Mouse (Mus musculus) forebrain, embryonic 12.5 days (tissue): Measurements from ENCODE around the gene Olfr716. TPM values are rescaled to one million over a fixed set of nuclear protein-coding genes. Genes with fewer than 3 reads are reported as not detected.
"Not testable (repeated sequence)": the region's sequence is repeated elsewhere in the genome, so short reads cannot be mapped to it uniquely, and the experiment has no call there.

Experiments
- ATAC-seq: fragments of 200-750 bp; cut with Nextera tagmentation; 2 replicates; pipeline ENCODE4 v1.8.0; 2017; ENCODE audit warnings: moderate TSS enrichment; ENCODE audit not compliant: low FRiP score
- H3K27ac ChIP-seq: fragments of 300-500 bp; sonication (generic); 2 replicates; pipeline ENCODE4 v1.5.1; 2016; ENCODE audit warnings: mild to moderate bottlenecking
- H3K27me3 ChIP-seq: fragments of 300-500 bp; sonication (generic); 2 replicates; pipeline ENCODE4 v1.6.1; 2016; ENCODE audit warnings: mild to moderate bottlenecking
- H3K36me3 ChIP-seq: fragments of 300-500 bp; sonication (generic); replicated peaks from 2 replicates; pipeline ENCODE4 v1.6.1; 2016; ENCODE audit warnings: mild to moderate bottlenecking
- H3K4me1 ChIP-seq: fragments of 300-500 bp; sonication (generic); 2 replicates; pipeline ENCODE4 v1.6.1; 2016
- H3K4me2 ChIP-seq: fragments of 300-500 bp; sonication (generic); 2 replicates; pipeline ENCODE4 v1.6.1; 2016; ENCODE audit warnings: mild to moderate bottlenecking, moderate library complexity
- H3K4me3 ChIP-seq: fragments of 300-500 bp; sonication (generic); replicated peaks from 2 replicates; pipeline ENCODE4 v1.5.1; 2016; ENCODE audit warnings: mild to moderate bottlenecking
- H3K9ac ChIP-seq: fragments of 300-500 bp; sonication (generic); 2 replicates; pipeline ENCODE4 v1.6.1; 2016; ENCODE audit warnings: mild to moderate bottlenecking
- H3K9me3 ChIP-seq: fragments of 300-500 bp; sonication (generic); 2 replicates; pipeline ENCODE4 v1.6.1; 2016
- WGBS: fragments of 180-500 bp; shearing (Covaris S2); methylation state at CpG from one replicate; pipeline ENCODE4 v1.1.7; 2016; 5-methylcytosine and 5-hydroxymethylcytosine counted together
- polyA plus RNA-seq: library from polyadenylated mRNA; unstranded; fragments of >200 nt; fragmentation: Nextera tagmentation; extraction: Ambion mirVana; gene quantifications from 2 replicates; pipeline ENCODE4 v1.2.1, GENCODE M21; 2016

The Olfr716 gene
- polyA plus RNA-seq: not detected in 2 replicates

- H3K4me1 ChIP-seq: not testable (repeated sequence)
- 78% methylated on average over 2 of the region's 2 CpGs for WGBS
Observed at GRCm38 (mm10) chr7:107138027-107138426, at the start of gene Olfr716. Gene Olfr716 (plus strand): TSS chr7:107138327.

GRCm38 (mm10) chr7:107092920-107093319, 45.2 kb upstream of the Olfr716 start, which contains the start of gene Olfr17:
Gene Olfr17 (plus strand): TSS chr7:107093220.
- Histone ChIP-seq H3K4me2 (no peak within 1 kb of the TSS), H3K27me3 (no peaks in the 10 kb centered on the region), H3K9ac (no peak within 1 kb of the TSS), H3K27ac (no peak within 1 kb of the TSS), H3K4me1 (no peaks in the 10 kb centered on the region), H3K4me3 (no peak within 1 kb of the TSS), H3K36me3 (no peaks in the 10 kb centered on the region), H3K9me3 (no peaks in the 10 kb centered on the region)
- ATAC-seq: no peak
- 52% methylated on average over 1 of the region's 1 CpGs for WGBS

More at GRCm38 (mm10) chr7:107138027-107138426, at the start of gene Olfr716:
- not testable (repeated sequence) for H3K4me2 ChIP-seq, H3K36me3 ChIP-seq, H3K9me3 ChIP-seq, H3K4me3 ChIP-seq, H3K27me3 ChIP-seq, H3K9ac ChIP-seq, ATAC-seq, H3K27ac ChIP-seq

- ATAC-seq, H3K27ac ChIP-seq, H3K4me1 ChIP-seq, H3K36me3 ChIP-seq, H3K4me2 ChIP-seq, H3K9ac ChIP-seq, H3K4me3 ChIP-seq, H3K9me3 ChIP-seq, H3K27me3 ChIP-seq: not testable (repeated sequence)
- whole genome bisulfite sequencing: 92% methylated on average over 2 of the region's 2 CpGs
Observed at GRCm38 (mm10) chr7:107110269-107110668, 27.9 kb upstream of the Olfr716 start, which contains the start of gene Olfr715b. Gene Olfr715b (minus strand): TSS chr7:107110369.

- not testable (repeated sequence) for H3K4me2 ChIP-seq, H3K27me3 ChIP-seq, H3K9me3 ChIP-seq, H3K27ac ChIP-seq, H3K4me1 ChIP-seq, H3K9ac ChIP-seq, H3K36me3 ChIP-seq, H3K4me3 ChIP-seq, ATAC-seq
- WGBS: 98% methylated on average over 3 of the region's 3 CpGs
Observed at GRCm38 (mm10) chr7:107130983-107131382, 7.1 kb upstream of the Olfr716 start, which contains the start of gene Olfr715. Gene Olfr715 (minus strand): TSS chr7:107131083.

GRCm38 (mm10) chr7:107166690-107167089, 28.6 kb downstream of the Olfr716 start, which contains the start of gene Nlrp14:
Gene Nlrp14 (plus strand): TSS chr7:107166990.
- Histone ChIP-seq H3K4me3 (no peak within 1 kb of the TSS), H3K9ac (no peak within 1 kb of the TSS), H3K9me3 (no peaks in the 10 kb centered on the region), H3K4me1 (no peaks in the 10 kb centered on the region), H3K4me2 (no peak within 1 kb of the TSS), H3K36me3 (no peaks in the 10 kb centered on the region), H3K27me3 (no peaks in the 10 kb centered on the region), H3K27ac (no peak within 1 kb of the TSS)
- no peak for ATAC-seq
- 85% methylated on average over 10 of the region's 10 CpGs for WGBS

GRCm38 (mm10) chr7:107180406-107180805, 42.3 kb downstream of the Olfr716 start:
- H3K27ac ChIP-seq: no peak overlapping the region
- no peak overlapping the region for H3K9ac ChIP-seq
- no peaks in the 10 kb centered on the region for H3K4me1 ChIP-seq
- no peaks in the 10 kb centered on the region for H3K27me3 ChIP-seq
- no peaks in the 10 kb centered on the region for H3K9me3 ChIP-seq
- no peak overlapping the region for H3K4me2 ChIP-seq
- no peaks in the 10 kb centered on the region for H3K36me3 ChIP-seq
- H3K4me3 ChIP-seq: no peak overlapping the region
- WGBS: 46% methylated on average over 2 of the region's 2 CpGs
- ATAC-seq: no peak

Other genes with a start within 250 kb of the Olfr716 start
- not detected in 2 replicates for gene Olfr707, start 237.1 kb upstream of the Olfr716 start, polyA plus RNA-seq
- gene Olfr1532-ps1, start 230.3 kb upstream of the Olfr716 start, polyA plus RNA-seq: not detected in 2 replicates
- not detected in 2 replicates for gene Olfr709-ps1, start 206.1 kb upstream of the Olfr716 start, polyA plus RNA-seq
- not detected in 2 replicates for gene Olfr710, start 190.0 kb upstream of the Olfr716 start, polyA plus RNA-seq
- not detected in 2 replicates for gene Olfr6, start 174.4 kb upstream of the Olfr716 start, polyA plus RNA-seq
- not detected in 2 replicates for gene Olfr711, start 162.9 kb upstream of the Olfr716 start, polyA plus RNA-seq
- gene Olfr2, start 132.3 kb upstream of the Olfr716 start, polyA plus RNA-seq: not detected in 2 replicates
- gene Olfr713, start 107.2 kb upstream of the Olfr716 start, polyA plus RNA-seq: not detected in 2 replicates
- not detected in 2 replicates for gene Olfr714, start 67.3 kb upstream of the Olfr716 start, polyA plus RNA-seq
- gene Olfr17, start 45.1 kb upstream of the Olfr716 start, polyA plus RNA-seq: not detected in 2 replicates
- not detected in 2 replicates for gene Olfr715b, start 28.0 kb upstream of the Olfr716 start, polyA plus RNA-seq
- not detected in 2 replicates for gene Olfr715, start 7.2 kb upstream of the Olfr716 start, polyA plus RNA-seq
- not detected in 2 replicates for gene Nlrp14, start 28.7 kb downstream of the Olfr716 start, polyA plus RNA-seq
- gene Rbmxl2, start 71.1 kb downstream of the Olfr716 start, polyA plus RNA-seq: not detected in 2 replicates
- gene Syt9, start 232.4 kb downstream of the Olfr716 start, polyA plus RNA-seq: 5.7 and 6.8 TPM in 2 replicates